Mouse (Mus musculus): Measurements from ENCODE around the gene AI661453. TPM values are rescaled to one million over a fixed set of nuclear protein-coding genes. Genes with fewer than 3 reads are reported as not detected.
"Not testable (repeated sequence)": the region's sequence is repeated elsewhere in the genome, so short reads cannot be mapped to it uniquely, and the experiment has no call there.

Gene AI661453
- polyA plus RNA-seq (2012; ENCODE audit: insufficient read depth, insufficient read length, missing spikeins) = 2.8 and 3.0 TPM in 2 replicates

DNA sequence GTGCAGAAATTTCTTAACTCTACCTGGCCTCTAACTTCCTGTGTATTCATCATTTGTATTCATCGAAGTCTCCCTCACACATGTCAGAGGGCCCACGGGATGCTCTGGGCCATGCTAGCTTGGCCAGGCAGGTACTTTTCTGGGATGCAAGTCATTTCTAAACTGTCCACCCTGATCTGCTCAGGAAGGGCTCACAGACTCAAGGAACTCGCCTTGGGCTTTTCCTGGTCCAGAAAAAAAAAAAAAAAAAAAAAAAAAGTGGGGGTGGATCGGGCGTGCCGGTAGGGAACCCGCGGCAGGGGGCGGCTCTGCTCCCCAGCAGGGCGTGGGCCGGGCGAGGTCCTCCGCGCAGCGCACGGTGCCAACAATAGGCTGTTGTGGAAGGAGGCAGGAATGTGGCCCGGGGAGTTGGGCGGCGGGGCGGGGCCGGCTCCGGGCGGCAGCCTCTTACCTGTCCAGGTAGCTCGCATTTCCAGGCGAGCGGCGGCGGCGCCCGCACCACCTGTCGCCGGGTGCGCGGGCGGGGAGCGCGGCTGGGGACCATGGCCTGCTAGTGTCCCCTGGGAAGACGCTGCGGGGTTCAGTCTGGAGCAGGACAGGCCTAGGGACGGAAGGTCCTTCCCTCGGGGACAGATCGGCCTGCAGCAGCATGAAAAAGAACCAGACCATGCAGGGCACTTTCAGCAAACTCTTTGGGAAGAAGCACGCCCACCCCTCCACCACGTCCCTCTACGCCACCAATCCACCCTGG lies at the start of gene AI661453:
AI661453 (plus strand) TSS at position 460 of the 751 bp plus-strand sequence.
- TF ChIP-seq POLR2A (IDR thresholded peaks at IDR 0.05; ENCODE audit: borderline replicate concordance, low read depth, low read length) (no peak), CTCF (IDR thresholded peaks at IDR 0.05; ENCODE audit: low read depth, low read length) (no peak)
- Histone ChIP-seq H3K4me3 (ENCODE audit: insufficient read depth, low read length) (peak within 1 kb of the TSS; percentile 53), H3K27ac (ENCODE audit: insufficient read depth, low read depth, low read length) (no peak within 1 kb of the TSS), H3K4me1 (ENCODE audit: control insufficient read depth, insufficient read depth, low read length) (peaks cover 20% of the 10 kb centered on the region)

DNA sequence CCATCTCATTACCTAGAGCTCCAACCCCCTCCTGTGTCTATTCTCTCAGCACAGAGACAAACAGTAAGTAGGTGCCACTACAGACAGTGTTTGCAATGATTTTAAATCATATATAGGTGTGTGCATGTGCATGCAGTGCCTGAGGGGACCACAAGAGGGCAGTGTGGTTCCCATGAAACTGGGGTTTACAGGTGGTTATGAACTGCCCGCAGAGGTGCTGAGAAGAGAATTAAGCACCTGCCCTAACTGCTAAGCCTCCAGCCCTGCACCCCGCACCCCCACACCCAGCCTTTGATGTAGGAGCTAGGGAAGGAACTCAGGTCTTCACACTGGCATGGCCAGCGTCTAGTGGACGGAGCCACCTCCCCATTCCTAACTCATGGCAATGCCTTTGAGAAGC lies 49.8 kb upstream of the AI661453 start:
- Histone ChIP-seq H3K27ac (ENCODE audit: insufficient read depth, low read depth, low read length) (no peak overlapping the region), H3K4me1 (ENCODE audit: control insufficient read depth, insufficient read depth, low read length) (no peaks in the 10 kb centered on the region), H3K4me3 (ENCODE audit: insufficient read depth, low read length) (no peak overlapping the region)
- no peak for TF ChIP-seq POLR2A (IDR thresholded peaks at IDR 0.05; ENCODE audit: borderline replicate concordance, low read depth, low read length)
- peak; percentile 94 for TF ChIP-seq CTCF (IDR thresholded peaks at IDR 0.05; ENCODE audit: low read depth, low read length)

GRCm38 (mm10) chr17:47394223-47394869 lies 42.1 kb upstream of the AI661453 start:
- peak overlapping the region; percentile 70 for H3K4me3 ChIP-seq (ENCODE audit: insufficient read depth, low read length)
- TF ChIP-seq CTCF (IDR thresholded peaks at IDR 0.05; ENCODE audit: low read depth, low read length) = no peak
- TF ChIP-seq POLR2A (IDR thresholded peaks at IDR 0.05; ENCODE audit: borderline replicate concordance, low read depth, low read length) = no peak
- H3K4me1 ChIP-seq (ENCODE audit: control insufficient read depth, insufficient read depth, low read length) = peaks cover 5% of the 10 kb centered on the region; the same call in 1 of the 2 replicates
- peak overlapping the region; percentile 24 for H3K27ac ChIP-seq (ENCODE audit: insufficient read depth, low read depth, low read length)

DNA sequence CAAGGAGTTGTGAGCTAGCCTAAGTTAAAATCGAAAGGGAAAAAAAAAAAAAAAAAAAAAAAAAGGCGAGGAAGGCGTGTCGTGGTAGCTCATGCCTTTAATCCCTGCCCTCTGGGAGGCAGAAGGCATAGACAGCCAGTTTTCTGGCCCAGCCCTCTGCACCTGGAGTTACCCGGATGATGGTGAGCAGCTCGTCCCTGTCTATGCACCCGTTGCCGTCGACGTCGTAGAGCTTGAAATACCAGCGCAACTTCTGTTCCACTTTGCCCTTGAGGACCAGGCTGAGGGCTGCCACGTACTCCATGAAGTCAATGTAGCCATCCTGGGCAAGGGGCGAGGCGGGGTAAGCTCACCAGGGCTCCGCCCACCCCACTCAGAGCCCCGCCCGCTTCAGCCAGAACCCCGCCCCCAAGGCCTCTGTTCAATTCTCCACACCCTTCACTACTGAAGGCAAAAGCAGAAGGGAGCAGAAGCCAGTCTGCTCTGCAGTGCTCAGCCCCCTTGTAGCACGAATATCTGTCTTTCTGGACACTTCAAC lies 41.0 kb upstream of the AI661453 start:
- TF ChIP-seq CTCF (IDR thresholded peaks at IDR 0.05; ENCODE audit: low read depth, low read length) (no peak), POLR2A (IDR thresholded peaks at IDR 0.05; ENCODE audit: borderline replicate concordance, low read depth, low read length) (no peak; the same call in 1 of the 2 replicates)
- peak overlapping the region; percentile 70 for H3K4me3 ChIP-seq (ENCODE audit: insufficient read depth, low read length)
- H3K4me1 ChIP-seq (ENCODE audit: control insufficient read depth, insufficient read depth, low read length) = peaks cover 5% of the 10 kb centered on the region; the same call in 1 of the 2 replicates
- peak overlapping the region; percentile 61 for H3K27ac ChIP-seq (ENCODE audit: insufficient read depth, low read depth, low read length)

DNA sequence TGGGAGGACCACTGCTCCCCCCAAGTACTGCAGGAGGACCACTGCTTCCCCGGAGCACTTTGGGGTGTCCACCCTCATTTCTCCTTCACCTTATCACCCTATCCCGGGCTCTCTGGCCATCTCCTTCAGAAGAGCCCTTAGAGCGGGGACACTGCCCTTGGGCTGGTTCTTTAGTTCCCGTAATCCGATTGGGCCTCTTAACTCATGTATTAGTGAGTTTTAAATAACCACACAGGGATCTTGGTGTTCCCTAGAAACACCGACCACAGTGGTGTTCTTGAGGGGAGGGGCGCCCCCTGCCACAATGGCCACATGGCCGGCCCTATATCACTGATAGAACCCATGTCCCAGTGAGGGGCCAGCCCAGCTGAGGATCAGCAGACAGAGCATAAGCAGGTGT lies 37.3 kb upstream of the AI661453 start:
- H3K27ac ChIP-seq (ENCODE audit: insufficient read depth, low read depth, low read length) = no peak overlapping the region
- TF ChIP-seq POLR2A (IDR thresholded peaks at IDR 0.05; ENCODE audit: borderline replicate concordance, low read depth, low read length) (no peak), CTCF (IDR thresholded peaks at IDR 0.05; ENCODE audit: low read depth, low read length) (no peak)
- H3K4me1 ChIP-seq (ENCODE audit: control insufficient read depth, insufficient read depth, low read length) = peaks cover 5% of the 10 kb centered on the region; the same call in 1 of the 2 replicates
- H3K4me3 ChIP-seq (ENCODE audit: insufficient read depth, low read length) = no peak overlapping the region

DNA sequence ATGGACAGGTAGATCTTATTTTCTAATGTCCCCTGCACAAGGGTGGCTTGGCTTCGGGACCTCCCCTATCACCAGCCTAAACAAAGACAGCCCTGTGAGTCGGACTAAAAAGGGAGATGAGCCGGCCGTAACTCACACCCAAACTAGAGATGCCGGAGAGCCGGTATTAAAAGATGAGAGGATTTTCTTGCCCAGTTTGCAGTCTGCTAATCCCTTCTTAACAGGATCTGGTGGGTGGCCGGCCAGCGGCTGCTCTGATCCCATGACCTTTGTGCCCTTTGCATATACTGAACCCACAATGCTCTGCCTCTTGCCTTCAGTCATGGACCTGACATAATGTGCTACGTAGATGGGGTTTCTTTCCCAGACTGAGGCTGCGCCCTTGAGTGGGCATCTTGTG lies 36.0 kb upstream of the AI661453 start, which contains the start of gene Guca1a:
Guca1a (minus strand) TSS at position 134 of the 400 bp plus-strand sequence.
- H3K4me1 ChIP-seq (ENCODE audit: control insufficient read depth, insufficient read depth, low read length) = peaks cover 5% of the 10 kb centered on the region; the same call in 1 of the 2 replicates
- no peak within 1 kb of the TSS for H3K27ac ChIP-seq (ENCODE audit: insufficient read depth, low read depth, low read length)
- no peak within 1 kb of the TSS for H3K4me3 ChIP-seq (ENCODE audit: insufficient read depth, low read length)
- no peak for TF ChIP-seq POLR2A (IDR thresholded peaks at IDR 0.05; ENCODE audit: borderline replicate concordance, low read depth, low read length)
- TF ChIP-seq CTCF (IDR thresholded peaks at IDR 0.05; ENCODE audit: low read depth, low read length) = no peak

- no peak overlapping the region for H3K27ac ChIP-seq (ENCODE audit: insufficient read depth, low read depth, low read length)
- H3K4me3 ChIP-seq (ENCODE audit: insufficient read depth, low read length) = no peak overlapping the region
- TF ChIP-seq POLR2A (IDR thresholded peaks at IDR 0.05; ENCODE audit: borderline replicate concordance, low read depth, low read length) (no peak), CTCF (IDR thresholded peaks at IDR 0.05; ENCODE audit: low read depth, low read length) (peak; percentile 35; the same call in 1 of the 2 replicates)
- no peaks in the 10 kb centered on the region for H3K4me1 ChIP-seq (ENCODE audit: control insufficient read depth, insufficient read depth, low read length)
Measured at GRCm38 (mm10) chr17:47407717-47408557, 28.5 kb upstream of the AI661453 start.

DNA sequence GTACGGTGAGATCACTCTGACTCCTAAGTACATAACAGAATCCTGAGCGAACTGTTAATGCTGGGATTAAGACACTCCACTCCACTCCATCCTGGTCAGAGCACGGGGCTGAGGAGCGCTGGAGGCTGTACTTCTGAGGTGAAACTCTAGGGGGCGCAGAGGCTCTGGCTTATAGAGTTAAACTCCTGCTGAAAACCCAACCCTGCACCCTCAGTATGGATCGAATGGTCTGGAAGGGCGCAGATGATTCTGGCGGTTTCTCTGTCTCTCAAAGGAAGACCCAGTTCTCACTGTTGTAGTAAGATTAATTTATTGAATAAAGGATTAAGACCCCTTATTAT lies 27.9 kb upstream of the AI661453 start:
- no peak overlapping the region for H3K27ac ChIP-seq (ENCODE audit: insufficient read depth, low read depth, low read length)
- TF ChIP-seq CTCF (IDR thresholded peaks at IDR 0.05; ENCODE audit: low read depth, low read length) (peak; percentile 49), POLR2A (IDR thresholded peaks at IDR 0.05; ENCODE audit: borderline replicate concordance, low read depth, low read length) (no peak)
- H3K4me1 ChIP-seq (ENCODE audit: control insufficient read depth, insufficient read depth, low read length) = no peaks in the 10 kb centered on the region
- H3K4me3 ChIP-seq (ENCODE audit: insufficient read depth, low read length) = no peak overlapping the region

- not testable (repeated sequence) for H3K4me1 ChIP-seq (ENCODE audit: control insufficient read depth, insufficient read depth, low read length); H3K27ac ChIP-seq (ENCODE audit: insufficient read depth, low read depth, low read length)
- peak overlapping the region; percentile 33 for H3K4me3 ChIP-seq (ENCODE audit: insufficient read depth, low read length)
Measured at GRCm38 (mm10) chr17:47409897-47410861, 26.2 kb upstream of the AI661453 start.

Measured in bone marrow macrophage, adult 2 months (primary cell).